Mouse (Mus musculus): ENCODE measurements around the gene Sp2.

GRCm38 (mm10) chr11:97031977-97032376, 49.2 kb upstream of the Sp2 start:
- TF ChIP-seq CTCF (IDR thresholded peaks at IDR 0.05; ENCODE audit: extremely low read depth, insufficient read depth, low read length) (no peak), POLR2A (IDR thresholded peaks at IDR 0.05; ENCODE audit: extremely low read depth, insufficient read depth, low read length) (no peak)

All from cortical plate, adult 2 months (tissue).